Mouse (Mus musculus) E14TG2a.4 (cell line): ENCODE results near the gene Mast4.
A peak's percentile ranks its signal among the peaks of the same experiment; 100 is the strongest.

ENCODE experiments used
- H3K27me3 ChIP-seq: 2 replicates; pipeline ENCODE4 v1.6.1; 2014; ENCODE audit warnings: low read length, control low read depth; ENCODE audit not compliant: insufficient read depth
- H3K36me3 ChIP-seq: 2 replicates; pipeline ENCODE4 v1.6.1; 2014; ENCODE audit warnings: low read length, control low read depth; ENCODE audit not compliant: insufficient read depth
- H3K4me1 ChIP-seq: replicated peaks from 2 replicates; pipeline ENCODE4 v1.6.1; 2014; ENCODE audit warnings: low read depth, low read length, control low read depth
- H3K4me3 ChIP-seq: replicated peaks from 2 replicates; pipeline ENCODE4 v1.5.1; 2014; ENCODE audit warnings: mild to moderate bottlenecking, low read length
- H3K9me3 ChIP-seq: 2 replicates; pipeline ENCODE4 v1.6.1; 2014; ENCODE audit warnings: low read length, control low read depth
- CTCF ChIP-seq: conservative IDR thresholded peaks from 2 replicates; pipeline ENCODE4 v1.5.1; 2014; ENCODE audit warnings: low read length
- NANOG ChIP-seq: IDR thresholded peaks from 2 replicates; pipeline ENCODE4 v1.6.1; 2014; ENCODE audit warnings: borderline replicate concordance, low read length, mixed read lengths
- POU5F1 ChIP-seq: IDR thresholded peaks from 2 replicates; pipeline ENCODE4 v1.6.1; 2014; ENCODE audit warnings: low read length, borderline replicate concordance

The Mast4 gene

GRCm38 (mm10) chr13:103096346-103097150 is 237.7 kb downstream of the Mast4 start:
- Histone ChIP-seq H3K27me3 (peaks cover 17% of the 10 kb centered on the region), H3K36me3 (no peaks in the 10 kb centered on the region), H3K9me3 (peaks cover 14% of the 10 kb centered on the region), H3K4me1 (peaks cover 19% of the 10 kb centered on the region), H3K4me3 (peak overlapping the region; percentile 63)
- no peak for TF ChIP-seq CTCF
- TF ChIP-seq POU5F1 = no peak
- TF ChIP-seq NANOG = no peak

- H3K9me3 ChIP-seq = peaks cover 3% of the 10 kb centered on the region; the same call in 1 of the 2 replicates
- peaks cover 19% of the 10 kb centered on the region for H3K4me1 ChIP-seq
- no peak overlapping the region for H3K4me3 ChIP-seq
- H3K27me3 ChIP-seq = peaks cover 17% of the 10 kb centered on the region
- TF ChIP-seq CTCF = no peak
- no peak for TF ChIP-seq POU5F1
- TF ChIP-seq NANOG = no peak
- no peaks in the 10 kb centered on the region for H3K36me3 ChIP-seq
Observed at GRCm38 (mm10) chr13:103095491-103095890, 238.8 kb downstream of the Mast4 start.

GRCm38 (mm10) chr13:103094595-103094994 is 239.7 kb downstream of the Mast4 start:
- peaks cover 17% of the 10 kb centered on the region for H3K27me3 ChIP-seq
- H3K4me1 ChIP-seq = peaks cover 19% of the 10 kb centered on the region
- H3K4me3 ChIP-seq = no peak overlapping the region
- no peaks in the 10 kb centered on the region for H3K36me3 ChIP-seq
- TF ChIP-seq POU5F1 = no peak
- TF ChIP-seq CTCF = no peak
- TF ChIP-seq NANOG = no peak
- no peaks in the 10 kb centered on the region for H3K9me3 ChIP-seq

DNA sequence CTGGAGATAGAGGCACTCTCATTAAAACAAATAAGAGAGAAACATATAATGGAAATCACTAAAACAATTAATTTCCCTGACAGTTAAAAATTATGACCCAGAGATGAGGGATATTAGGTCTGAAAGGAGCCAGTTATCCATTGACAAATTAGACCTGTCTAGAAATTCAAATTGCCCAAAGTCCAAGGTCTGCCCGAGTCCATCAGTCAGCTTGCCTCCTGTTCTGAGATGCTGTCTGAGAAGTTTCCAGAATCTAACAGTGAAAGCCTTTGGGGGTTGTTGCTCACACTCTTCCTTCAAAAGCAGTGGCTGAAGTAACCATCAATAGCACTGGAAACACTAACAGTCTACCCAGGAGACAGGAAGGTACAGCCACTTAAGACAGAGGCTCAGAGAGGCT is 240.6 kb downstream of the Mast4 start:
- Histone ChIP-seq H3K36me3 (no peaks in the 10 kb centered on the region), H3K9me3 (no peaks in the 10 kb centered on the region), H3K4me1 (peaks cover 19% of the 10 kb centered on the region), H3K4me3 (no peak overlapping the region), H3K27me3 (peaks cover 17% of the 10 kb centered on the region)
- TF ChIP-seq CTCF (no peak), NANOG (no peak), POU5F1 (no peak)

- no peaks in the 10 kb centered on the region for H3K4me1 ChIP-seq
- no peaks in the 10 kb centered on the region for H3K9me3 ChIP-seq
- H3K36me3 ChIP-seq = no peaks in the 10 kb centered on the region
- H3K4me3 ChIP-seq = no peak overlapping the region
- no peak for TF ChIP-seq NANOG
- TF ChIP-seq CTCF = no peak
- no peak for TF ChIP-seq POU5F1
- H3K27me3 ChIP-seq = no peaks in the 10 kb centered on the region
Observed at GRCm38 (mm10) chr13:103085540-103086121, 248.7 kb downstream of the Mast4 start.

- Histone ChIP-seq H3K9me3 (no peaks in the 10 kb centered on the region), H3K27me3 (no peaks in the 10 kb centered on the region; the same call in 1 of the 2 replicates), H3K4me1 (no peaks in the 10 kb centered on the region), H3K4me3 (no peak overlapping the region), H3K36me3 (no peaks in the 10 kb centered on the region)
- TF ChIP-seq NANOG = no peak
- TF ChIP-seq CTCF = no peak
- no peak for TF ChIP-seq POU5F1
Observed at GRCm38 (mm10) chr13:103082891-103083290, 251.4 kb downstream of the Mast4 start.

GRCm38 (mm10) chr13:103079806-103080205 is 254.5 kb downstream of the Mast4 start:
- H3K9me3 ChIP-seq = no peaks in the 10 kb centered on the region
- no peak for TF ChIP-seq NANOG
- TF ChIP-seq CTCF = no peak
- no peak for TF ChIP-seq POU5F1
- H3K4me3 ChIP-seq = no peak overlapping the region
- H3K27me3 ChIP-seq = no peaks in the 10 kb centered on the region; the same call in 1 of the 2 replicates
- H3K36me3 ChIP-seq = no peaks in the 10 kb centered on the region
- no peaks in the 10 kb centered on the region for H3K4me1 ChIP-seq

- Histone ChIP-seq H3K4me3 (no peak overlapping the region), H3K4me1 (no peaks in the 10 kb centered on the region), H3K36me3 (no peaks in the 10 kb centered on the region), H3K9me3 (no peaks in the 10 kb centered on the region), H3K27me3 (no peaks in the 10 kb centered on the region; the same call in 1 of the 2 replicates)
- no peak for TF ChIP-seq NANOG
- no peak for TF ChIP-seq POU5F1
- no peak for TF ChIP-seq CTCF
Observed at GRCm38 (mm10) chr13:103078815-103079214, 255.5 kb downstream of the Mast4 start.

GRCm38 (mm10) chr13:103073461-103073860 is 260.8 kb downstream of the Mast4 start:
- Histone ChIP-seq H3K27me3 (no peaks in the 10 kb centered on the region), H3K4me3 (no peak overlapping the region), H3K4me1 (no peaks in the 10 kb centered on the region), H3K36me3 (no peaks in the 10 kb centered on the region), H3K9me3 (no peaks in the 10 kb centered on the region)
- TF ChIP-seq POU5F1 (no peak), CTCF (no peak), NANOG (no peak)
